Mouse (Mus musculus) testis, adult 2 months (tissue): ENCODE results near the gene Ints7. TPM values are rescaled to one million over a fixed set of nuclear protein-coding genes. Genes with fewer than 3 reads are reported as not detected.

ENCODE experiments used
- H3K27ac ChIP-seq: fragments of 200-500 bp; 2 replicates; pipeline ENCODE4 v1.5.1; 2012; ENCODE audit warnings: low read depth, low read length; ENCODE audit not compliant: control insufficient read depth, insufficient read depth
- H3K27me3 ChIP-seq: fragments of 200-500 bp; 2 replicates; pipeline ENCODE4 v1.6.1; 2012; ENCODE audit warnings: mild to moderate bottlenecking, low read length, moderate library complexity; ENCODE audit not compliant: control insufficient read depth, insufficient read depth
- H3K36me3 ChIP-seq: fragments of 200-500 bp; 2 replicates; pipeline ENCODE4 v1.6.1; 2012; ENCODE audit warnings: mild to moderate bottlenecking, low read length; ENCODE audit not compliant: control insufficient read depth, insufficient read depth
- H3K4me1 ChIP-seq: fragments of 200-500 bp; 2 replicates; pipeline ENCODE4 v1.6.1; 2012; ENCODE audit warnings: low read length; ENCODE audit not compliant: control insufficient read depth, insufficient read depth
- H3K4me3 ChIP-seq: fragments of 200-500 bp; 2 replicates; pipeline ENCODE4 v1.5.1; 2012; ENCODE audit warnings: low read depth, mild to moderate bottlenecking, low read length, moderate library complexity, mixed read lengths; ENCODE audit not compliant: control insufficient read depth
- CTCF ChIP-seq: fragments of 200-500 bp; IDR thresholded peaks from 2 replicates; pipeline ENCODE4 v1.5.1; 2012; ENCODE audit warnings: low read depth, mild to moderate bottlenecking, inconsistent platforms, low read length, moderate library complexity; ENCODE audit not compliant: control insufficient read depth, insufficient read depth, insufficient replicate concordance
- POLR2A ChIP-seq: fragments of 200-500 bp; IDR thresholded peaks from 2 replicates; pipeline ENCODE4 v1.6.1; 2012; ENCODE audit warnings: low read depth, mild to moderate bottlenecking, inconsistent platforms, low read length, moderate library complexity; ENCODE audit not compliant: control insufficient read depth
- polyA plus RNA-seq: library from polyadenylated mRNA; depleted of rRNA; stranded (reverse); fragments of >200 nt; gene quantifications from 2 replicates; pipeline ENCODE4 v1.2.3, GENCODE M21; 2012; rRNA removed

Gene Ints7
- polyA plus RNA-seq, 1 experiment: 21.7 TPM

GRCm38 (mm10) chr1:191663603-191664002, 88.2 kb downstream of the Ints7 start:
- Histone ChIP-seq H3K36me3 (no peaks in the 10 kb centered on the region), H3K4me3 (no peak overlapping the region), H3K27me3 (no peaks in the 10 kb centered on the region), H3K4me1 (no peaks in the 10 kb centered on the region), H3K27ac (no peak overlapping the region)
- TF ChIP-seq POLR2A (no peak), CTCF (no peak)

- H3K4me3 ChIP-seq: no peak overlapping the region
- TF ChIP-seq CTCF (no peak), POLR2A (no peak)
- no peaks in the 10 kb centered on the region for H3K4me1 ChIP-seq
- no peaks in the 10 kb centered on the region for H3K36me3 ChIP-seq
- no peaks in the 10 kb centered on the region for H3K27me3 ChIP-seq
- H3K27ac ChIP-seq: no peak overlapping the region
These were observed 90.9 kb downstream of the Ints7 start for GRCm38 (mm10) chr1:191666351-191666750.

- Histone ChIP-seq H3K4me1 (no peaks in the 10 kb centered on the region), H3K36me3 (no peaks in the 10 kb centered on the region), H3K27ac (no peak overlapping the region), H3K4me3 (no peak overlapping the region), H3K27me3 (no peaks in the 10 kb centered on the region)
- TF ChIP-seq POLR2A (no peak), CTCF (no peak)
These were observed 92.6 kb downstream of the Ints7 start for GRCm38 (mm10) chr1:191668030-191668429.

Other genes with a start within 250 kb of the Ints7 start
- 15.7 and 20.2 TPM in 2 replicates for gene Tmem206, start 249.7 kb upstream of the Ints7 start, polyA plus RNA-seq
- gene Ppp2r5a, start 172.4 kb upstream of the Ints7 start, polyA plus RNA-seq: 10.0 and 14.2 TPM in 2 replicates
- 16.0 and 19.5 TPM in 2 replicates for gene Dtl, start 92 bp upstream of the Ints7 start, polyA plus RNA-seq
- 24.2 and 26.7 TPM in 2 replicates for gene Lpgat1, start 142.2 kb downstream of the Ints7 start, polyA plus RNA-seq
- 58.3 and 63.0 TPM in 2 replicates for gene Nek2, start 245.8 kb downstream of the Ints7 start, polyA plus RNA-seq